Mouse (Mus musculus) kidney, adult 2 months (tissue): ENCODE measurements at regions not wholly inside any gene's neighbourhood (a gene's known extent, or its start where the extent isn't known, plus 50 kb on each side); places are given as distances from the start of the nearest gene placed in this dataset.

Experiments used
- DNase-seq: peaks from one replicate; pipeline ENCODE4 v3.0.0; 2021
- H3K27ac ChIP-seq: fragments of 200-500 bp; 2 replicates; pipeline ENCODE4 v1.5.1; 2012; ENCODE audit warnings: low read depth, low read length, control low read depth, inconsistent platforms; ENCODE audit not compliant: insufficient read depth
- H3K27me3 ChIP-seq: fragments of 200-500 bp; replicated peaks from 2 replicates; pipeline ENCODE4 v1.6.1; 2012; ENCODE audit warnings: mild to moderate bottlenecking, moderate library complexity, low read length, inconsistent platforms; ENCODE audit not compliant: control insufficient read depth, insufficient read depth
- H3K36me3 ChIP-seq: fragments of 200-500 bp; 2 replicates; pipeline ENCODE4 v1.6.1; 2012; ENCODE audit warnings: mild to moderate bottlenecking, moderate library complexity, low read length, inconsistent platforms; ENCODE audit not compliant: control insufficient read depth, insufficient read depth
- H3K4me1 ChIP-seq: fragments of 200-500 bp; 2 replicates; pipeline ENCODE4 v1.6.1; 2011; ENCODE audit warnings: low read length; ENCODE audit not compliant: control insufficient read depth, insufficient read depth
- H3K4me3 ChIP-seq: fragments of 200-500 bp; 2 replicates; pipeline ENCODE4 v1.5.1; 2011; ENCODE audit warnings: mild to moderate bottlenecking, low read depth, low read length, control low read depth; ENCODE audit not compliant: insufficient read depth
- CTCF ChIP-seq: fragments of 200-500 bp; conservative IDR thresholded peaks from 2 replicates; pipeline ENCODE4 v1.5.1; 2011; ENCODE audit warnings: low read depth, mild to moderate bottlenecking, control low read depth, low read length, moderate library complexity, mixed read lengths; ENCODE audit not compliant: insufficient read depth, insufficient read length
- POLR2A ChIP-seq: fragments of 200-500 bp; IDR thresholded peaks from one replicate; pipeline ENCODE4 v1.6.1; 2011; ENCODE audit warnings: low read depth, low read length, control low read depth
- WGBS: fragments of 180-500 bp; shearing (Covaris S2); methylation state at CpG from one replicate; pipeline ENCODE4 v1.1.7; 2018; 5-methylcytosine and 5-hydroxymethylcytosine counted together

- Histone ChIP-seq H3K4me3 (no peak overlapping the region), H3K36me3 (no peaks in the 10 kb centered on the region), H3K4me1 (peaks cover 5% of the 10 kb centered on the region), H3K27ac (no peak overlapping the region), H3K27me3 (no peaks in the 10 kb centered on the region)
- TF ChIP-seq CTCF (no peak), POLR2A (no peak)
- 55% methylated on average over 2 of the region's 2 CpGs for WGBS
- DNase-seq: no peak
Measured at GRCm38 (mm10) chr17:79282771-79283170, 72.1 kb downstream of the Cdc42ep3 start.

DNA sequence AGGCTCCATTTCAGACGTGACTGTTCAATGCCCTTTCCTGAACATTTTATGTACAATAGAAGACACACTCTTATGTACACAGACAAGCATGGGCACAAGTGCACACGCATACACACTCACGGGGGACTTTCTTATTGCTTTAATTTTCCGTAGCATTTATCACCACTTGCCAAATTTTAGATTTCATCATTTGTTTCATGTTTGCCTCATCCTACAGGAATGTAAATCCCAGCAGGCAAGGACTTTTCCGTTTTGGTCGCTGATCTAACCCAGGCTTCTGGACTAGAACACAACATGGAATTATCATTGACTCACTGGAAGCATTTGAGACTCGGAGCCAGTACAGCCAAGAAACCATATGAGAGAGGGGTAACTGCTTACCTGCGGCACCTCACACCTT lies 81.3 kb downstream of the Cdc42ep3 start:
- Histone ChIP-seq H3K4me1 (no peaks in the 10 kb centered on the region), H3K27ac (no peak overlapping the region), H3K27me3 (no peaks in the 10 kb centered on the region), H3K4me3 (no peak overlapping the region), H3K36me3 (no peaks in the 10 kb centered on the region)
- DNase-seq: no peak
- TF ChIP-seq CTCF (no peak), POLR2A (no peak)
- WGBS: 81% methylated on average over 8 of the region's 8 CpGs

GRCm38 (mm10) chr17:79259691-79260090 lies 95.2 kb downstream of the Cdc42ep3 start:
- no peaks in the 10 kb centered on the region for H3K4me1 ChIP-seq
- H3K27me3 ChIP-seq: no peaks in the 10 kb centered on the region
- DNase-seq: no peak
- no peak for TF ChIP-seq CTCF
- no peak for TF ChIP-seq POLR2A
- H3K4me3 ChIP-seq: no peak overlapping the region
- H3K27ac ChIP-seq: no peak overlapping the region
- 15% methylated on average over 5 of the region's 5 CpGs for WGBS
- H3K36me3 ChIP-seq: no peaks in the 10 kb centered on the region

GRCm38 (mm10) chr17:79246962-79247902 lies 107.7 kb downstream of the Cdc42ep3 start:
- Histone ChIP-seq H3K27ac (no peak overlapping the region), H3K4me3 (no peak overlapping the region), H3K4me1 (no peaks in the 10 kb centered on the region), H3K36me3 (no peaks in the 10 kb centered on the region), H3K27me3 (no peaks in the 10 kb centered on the region)
- no peak for DNase-seq
- TF ChIP-seq POLR2A (no peak), CTCF (no peak)
- 81% methylated on average over 9 of the region's 9 CpGs for WGBS

GRCm38 (mm10) chr17:79244121-79244520 lies 110.8 kb downstream of the Cdc42ep3 start:
- no peak overlapping the region for H3K4me3 ChIP-seq
- TF ChIP-seq CTCF (no peak), POLR2A (no peak)
- 88% methylated on average over 11 of the region's 11 CpGs for WGBS
- H3K27ac ChIP-seq: no peak overlapping the region
- DNase-seq: no peak
- H3K4me1 ChIP-seq: no peaks in the 10 kb centered on the region; the same call in 1 of the 2 replicates
- no peaks in the 10 kb centered on the region for H3K36me3 ChIP-seq
- H3K27me3 ChIP-seq: no peaks in the 10 kb centered on the region

DNA sequence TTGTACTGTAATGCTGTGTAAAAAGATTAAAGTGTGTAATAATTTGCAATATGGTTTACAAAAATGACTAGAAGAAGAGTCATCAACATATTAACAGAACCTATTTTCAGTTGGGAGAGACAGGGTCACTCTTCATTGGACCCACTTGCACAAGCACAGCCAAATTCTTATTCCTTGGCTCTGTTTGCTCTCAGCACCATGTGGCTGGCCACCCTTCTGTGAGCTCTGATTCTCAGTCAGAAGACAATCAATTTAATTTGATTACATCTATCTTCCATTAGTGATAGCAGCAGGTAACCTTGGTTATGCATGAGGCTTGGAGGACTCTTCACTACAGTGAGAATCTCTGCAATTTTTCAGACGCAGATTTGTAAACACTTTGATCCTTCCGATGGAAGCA lies 111.5 kb downstream of the Cdc42ep3 start:
- TF ChIP-seq CTCF: no peak
- TF ChIP-seq POLR2A: no peak
- Histone ChIP-seq H3K4me3 (no peak overlapping the region), H3K4me1 (no peaks in the 10 kb centered on the region; the same call in 1 of the 2 replicates), H3K27ac (no peak overlapping the region), H3K36me3 (no peaks in the 10 kb centered on the region), H3K27me3 (no peaks in the 10 kb centered on the region)
- no peak for DNase-seq
- 94% methylated on average over 2 of the region's 2 CpGs for WGBS

GRCm38 (mm10) chr17:79241489-79241888 lies 113.4 kb downstream of the Cdc42ep3 start:
- TF ChIP-seq CTCF (no peak), POLR2A (no peak)
- no peaks in the 10 kb centered on the region; the same call in 1 of the 2 replicates for H3K4me1 ChIP-seq
- H3K36me3 ChIP-seq: no peaks in the 10 kb centered on the region
- 61% methylated on average over 3 of the region's 3 CpGs for WGBS
- no peaks in the 10 kb centered on the region for H3K27me3 ChIP-seq
- DNase-seq: peak; percentile 50
- H3K4me3 ChIP-seq: no peak overlapping the region
- no peak overlapping the region for H3K27ac ChIP-seq

DNA sequence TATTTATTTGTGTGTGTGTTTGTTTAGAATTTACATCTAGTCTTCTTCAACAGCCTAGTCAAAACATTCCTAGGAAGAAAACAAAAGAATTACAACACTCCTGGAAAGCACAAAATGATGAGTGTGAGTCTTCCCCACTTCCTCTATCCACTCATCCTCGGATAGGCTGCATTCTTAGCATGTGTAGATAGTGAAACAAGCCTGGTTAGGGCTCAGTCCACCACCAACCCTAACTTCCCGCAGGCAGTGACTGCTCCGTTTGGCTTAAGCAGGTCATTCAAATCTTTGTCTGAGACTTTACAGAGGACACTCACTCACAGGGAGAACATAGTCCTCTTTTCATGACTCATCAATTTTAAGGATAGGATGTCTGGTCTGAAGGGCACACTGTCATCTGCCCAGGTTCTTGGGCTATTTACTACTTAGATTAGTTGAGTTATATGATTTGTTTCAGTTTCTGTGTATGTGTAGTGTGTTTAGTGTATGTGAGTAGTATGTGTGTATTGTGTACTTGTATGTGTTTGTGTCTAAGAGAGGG lies 118.6 kb downstream of the Cdc42ep3 start:
- no peak overlapping the region for H3K4me3 ChIP-seq
- H3K27me3 ChIP-seq: no peaks in the 10 kb centered on the region
- no peak overlapping the region for H3K27ac ChIP-seq
- no peaks in the 10 kb centered on the region; the same call in 1 of the 2 replicates for H3K4me1 ChIP-seq
- H3K36me3 ChIP-seq: no peaks in the 10 kb centered on the region
- 52% methylated on average over 3 of the region's 3 CpGs for WGBS
- no peak for DNase-seq
- TF ChIP-seq POLR2A (no peak), CTCF (no peak)
